Mouse (Mus musculus) heart, embryonic 11.5 days (tissue): ENCODE results near the gene Fbxo27. TPM values are rescaled to one million over a fixed set of nuclear protein-coding genes. Genes with fewer than 3 reads are reported as not detected.
"Not testable (repeated sequence)": the region's sequence is repeated elsewhere in the genome, so short reads cannot be mapped to it uniquely, and the experiment has no call there.

Source experiments
- ATAC-seq: fragments of 200-750 bp; cut with Nextera tagmentation; replicated peaks from 2 replicates; pipeline ENCODE4 v1.8.0; 2017; ENCODE audit warnings: moderate library complexity; ENCODE audit not compliant: insufficient number of reproducible peaks, low FRiP score, low TSS enrichment
- H3K27ac ChIP-seq: fragments of 300-500 bp; sonication (generic); 2 replicates; pipeline ENCODE4 v1.5.1; 2014; ENCODE audit warnings: mild to moderate bottlenecking, low read depth, low read length
- H3K27me3 ChIP-seq: fragments of 300-500 bp; sonication (generic); 2 replicates; pipeline ENCODE4 v1.6.1; 2014; ENCODE audit warnings: mild to moderate bottlenecking, low read length, mixed read lengths; ENCODE audit not compliant: control insufficient read depth, insufficient read depth
- H3K36me3 ChIP-seq: fragments of 300-500 bp; sonication (generic); 2 replicates; pipeline ENCODE4 v1.6.1; 2014; ENCODE audit warnings: mild to moderate bottlenecking, low read length, moderate library complexity, mixed read lengths; ENCODE audit not compliant: control insufficient read depth, insufficient read depth
- H3K4me1 ChIP-seq: fragments of 300-500 bp; sonication (generic); 2 replicates; pipeline ENCODE4 v1.6.1; 2014; ENCODE audit warnings: low read length; ENCODE audit not compliant: control insufficient read depth, insufficient read depth
- H3K4me2 ChIP-seq: fragments of 300-500 bp; sonication (generic); 2 replicates; pipeline ENCODE4 v1.6.1; 2014; ENCODE audit warnings: mild to moderate bottlenecking, moderate library complexity
- H3K4me3 ChIP-seq: fragments of 300-500 bp; sonication (generic); 2 replicates; pipeline ENCODE4 v1.5.1; 2014; ENCODE audit warnings: low read depth, low read length
- H3K9ac ChIP-seq: fragments of 300-500 bp; sonication (generic); 2 replicates; pipeline ENCODE4 v1.6.1; 2014; ENCODE audit warnings: mild to moderate bottlenecking, low read depth, low read length, moderate library complexity
- H3K9me3 ChIP-seq: fragments of 300-500 bp; sonication (generic); replicated peaks from 2 replicates; pipeline ENCODE4 v1.6.1; 2016; ENCODE audit warnings: low read length; ENCODE audit not compliant: control insufficient read depth
- WGBS: fragments of 180-500 bp; shearing (Covaris S2); extraction: QIAGEN DNeasy Blood & Tissue Kit; methylation state at CpG from one replicate; pipeline ENCODE4 v1.1.7; 2014; ENCODE audit not compliant: insufficient replicate concordance; 5-methylcytosine and 5-hydroxymethylcytosine counted together
- polyA plus RNA-seq: library from polyadenylated mRNA; unstranded; fragments of >200 nt; fragmentation: Nextera tagmentation; extraction: Ambion mirVana; gene quantifications from 2 replicates; pipeline ENCODE4 v1.2.1, GENCODE M21; 2014

The Fbxo27 gene
- polyA plus RNA-seq, 1 experiment from 2014 or later: 3.3 TPM

DNA sequence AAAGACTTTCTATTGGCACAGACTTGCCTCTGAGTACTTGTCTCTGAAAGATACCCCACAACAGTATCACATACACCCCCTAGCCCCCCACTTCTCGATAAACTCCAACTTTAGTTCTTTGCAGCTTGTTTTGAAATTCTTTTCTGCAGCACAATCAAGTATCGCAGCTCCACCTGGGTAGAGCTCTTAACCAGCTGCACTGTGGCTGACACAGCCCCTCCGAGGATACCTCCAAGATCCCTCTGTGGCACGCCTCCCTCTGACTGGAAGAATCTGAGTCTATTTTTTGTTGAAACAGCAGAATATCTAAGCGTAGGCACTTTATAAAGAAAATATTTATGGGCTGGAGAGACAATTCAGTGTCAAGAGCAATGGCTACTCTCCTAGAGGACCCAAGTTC lies 20.4 kb upstream of the Fbxo27 start:
- no peaks in the 10 kb centered on the region for H3K9me3 ChIP-seq
- no peaks in the 10 kb centered on the region for H3K27me3 ChIP-seq
- no peak overlapping the region for H3K4me3 ChIP-seq
- ATAC-seq: no peak
- no peak overlapping the region for H3K9ac ChIP-seq
- WGBS: 81% methylated on average over 5 of the region's 5 CpGs
- H3K4me2 ChIP-seq: no peak overlapping the region
- no peak overlapping the region for H3K27ac ChIP-seq
- H3K4me1 ChIP-seq: no peaks in the 10 kb centered on the region
- no peaks in the 10 kb centered on the region for H3K36me3 ChIP-seq

DNA sequence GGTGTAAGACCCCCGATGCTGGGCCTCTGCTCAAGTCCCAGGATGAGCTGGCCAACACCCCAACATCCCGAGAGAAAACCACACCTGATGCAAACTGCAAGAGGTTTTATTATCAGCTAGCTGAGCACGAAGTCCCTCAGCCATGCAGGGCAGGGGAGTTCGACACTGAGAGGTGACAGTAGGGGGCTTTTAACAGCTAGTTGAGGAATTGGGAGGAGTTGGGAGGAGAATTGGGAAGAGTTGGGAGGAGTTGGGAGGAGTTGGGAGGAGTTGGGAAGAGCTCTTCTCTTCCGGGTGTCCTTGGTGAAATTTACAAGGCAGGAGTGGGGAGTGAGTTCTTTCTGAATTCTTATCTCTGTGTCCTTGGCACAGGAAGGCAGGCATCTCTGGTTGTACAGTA lies 19.9 kb upstream of the Fbxo27 start:
- not testable (repeated sequence) for H3K4me1 ChIP-seq, H3K27me3 ChIP-seq, H3K4me2 ChIP-seq, H3K9me3 ChIP-seq, H3K9ac ChIP-seq, ATAC-seq, H3K36me3 ChIP-seq, H3K27ac ChIP-seq, H3K4me3 ChIP-seq
- WGBS: 54% methylated on average over 5 of the region's 5 CpGs

DNA sequence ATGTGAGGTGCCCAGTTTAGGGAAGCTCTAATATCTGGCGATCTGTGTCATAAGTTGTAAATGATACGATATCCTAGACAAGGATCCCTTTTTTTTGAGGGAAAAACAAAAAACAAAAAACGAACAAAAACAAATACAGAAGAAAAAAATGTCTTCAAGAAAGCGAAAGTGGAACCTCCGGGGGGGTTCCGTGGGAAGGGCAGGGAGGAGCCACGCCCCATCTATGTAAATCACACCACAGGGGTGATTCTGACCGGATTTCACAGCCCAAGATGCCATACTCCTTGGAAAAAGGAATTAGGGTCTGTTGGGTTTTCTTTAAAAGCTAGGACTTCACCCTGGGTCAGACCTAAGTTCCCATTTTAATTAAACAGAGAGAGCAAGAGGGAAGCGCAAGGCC lies 17.7 kb upstream of the Fbxo27 start:
- Histone ChIP-seq H3K27ac (no peak overlapping the region), H3K9me3 (no peaks in the 10 kb centered on the region), H3K27me3 (no peaks in the 10 kb centered on the region), H3K9ac (no peak overlapping the region), H3K4me3 (no peak overlapping the region), H3K4me2 (no peak overlapping the region), H3K4me1 (no peaks in the 10 kb centered on the region), H3K36me3 (no peaks in the 10 kb centered on the region)
- no peak for ATAC-seq
- 58% methylated on average over 9 of the region's 9 CpGs for WGBS

DNA sequence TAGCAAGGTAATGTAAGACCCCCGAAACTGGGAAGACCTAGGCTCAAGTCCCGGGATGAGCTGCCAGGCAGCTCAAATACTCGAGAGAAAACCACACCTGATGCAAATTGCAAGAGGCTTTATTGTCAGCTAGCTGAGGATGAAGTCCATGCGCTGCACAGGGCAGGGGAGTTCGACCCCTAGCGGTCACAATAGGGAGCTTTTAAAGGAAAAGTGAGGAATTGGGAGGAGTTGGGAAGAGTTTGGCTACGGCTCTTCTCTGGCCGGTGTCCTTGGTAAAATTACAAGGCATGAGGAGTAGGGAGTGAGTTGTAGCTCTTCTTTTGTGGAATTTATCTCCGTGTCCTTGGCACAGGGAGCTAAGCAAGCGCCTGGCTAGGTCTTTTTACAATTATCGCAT lies 16.9 kb upstream of the Fbxo27 start:
- no peak for ATAC-seq
- H3K9me3 ChIP-seq: no peaks in the 10 kb centered on the region
- no peak overlapping the region for H3K27ac ChIP-seq
- H3K4me3 ChIP-seq: no peak overlapping the region
- H3K4me2 ChIP-seq: no peak overlapping the region
- H3K9ac ChIP-seq: no peak overlapping the region
- no peaks in the 10 kb centered on the region for H3K36me3 ChIP-seq
- WGBS: 34% methylated on average over 11 of the region's 11 CpGs
- no peaks in the 10 kb centered on the region for H3K27me3 ChIP-seq
- no peaks in the 10 kb centered on the region for H3K4me1 ChIP-seq

DNA sequence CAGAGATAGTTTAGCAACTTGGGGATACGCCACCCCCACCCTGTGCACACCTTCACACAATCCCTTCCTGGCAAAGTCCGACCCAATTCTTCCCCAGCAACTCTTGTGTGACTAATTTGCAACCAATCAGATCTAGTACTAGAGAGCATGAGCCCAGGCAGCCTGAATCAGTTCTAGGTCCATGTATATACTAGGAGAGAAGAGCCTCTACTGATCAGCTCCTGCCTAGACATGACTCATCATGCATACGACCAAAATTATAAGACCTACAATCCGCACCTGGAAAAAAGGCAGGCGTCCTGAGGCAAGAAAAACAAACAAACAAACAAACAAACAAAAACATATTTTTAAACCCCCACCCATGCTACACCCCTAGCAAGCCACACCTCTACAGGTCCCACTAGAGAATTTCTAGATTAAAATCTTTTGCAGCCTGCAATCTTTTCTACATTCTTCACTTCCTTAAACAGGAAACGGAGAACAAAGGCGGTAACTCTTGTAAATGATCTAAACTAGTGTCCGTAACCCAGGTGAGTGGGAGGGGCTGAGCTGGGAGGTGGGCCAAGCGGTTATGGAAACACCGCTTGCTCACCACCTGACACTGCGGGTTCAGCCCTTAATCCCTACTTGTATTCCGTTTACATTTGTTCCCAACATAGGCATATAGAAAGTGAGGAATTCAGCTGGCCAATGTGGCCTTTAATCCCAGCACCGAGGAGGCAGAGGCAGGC lies 15.7 kb upstream of the Fbxo27 start:
- Histone ChIP-seq H3K9me3 (no peaks in the 10 kb centered on the region), H3K36me3 (no peaks in the 10 kb centered on the region), H3K4me3 (no peak overlapping the region), H3K4me2 (no peak overlapping the region), H3K9ac (no peak overlapping the region), H3K4me1 (no peaks in the 10 kb centered on the region), H3K27me3 (no peaks in the 10 kb centered on the region), H3K27ac (no peak overlapping the region)
- 75% methylated on average over 13 of the region's 13 CpGs for WGBS
- no peak for ATAC-seq

DNA sequence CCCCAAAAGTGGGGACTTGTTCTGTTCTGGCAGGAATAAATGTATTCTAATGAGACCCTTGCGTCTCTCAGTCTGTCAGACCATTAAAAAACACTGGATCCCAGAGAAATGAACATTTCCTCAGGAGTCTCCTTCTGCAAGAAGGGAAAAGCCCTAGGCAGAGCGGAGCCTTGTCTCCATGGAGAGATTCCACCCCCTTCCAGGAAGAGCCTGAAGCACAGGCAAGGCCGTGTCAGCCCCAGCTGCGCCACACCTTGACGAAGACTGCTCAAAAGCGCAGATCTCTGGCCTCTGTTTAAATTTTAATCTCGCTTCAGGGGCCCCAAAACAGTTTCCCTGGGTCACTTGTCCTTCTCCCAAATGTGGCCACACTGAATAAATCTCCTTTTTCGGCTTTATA lies 15.0 kb upstream of the Fbxo27 start:
- no peak overlapping the region for H3K4me2 ChIP-seq
- H3K9ac ChIP-seq: no peak overlapping the region
- no peaks in the 10 kb centered on the region for H3K36me3 ChIP-seq
- no peaks in the 10 kb centered on the region for H3K4me1 ChIP-seq
- H3K4me3 ChIP-seq: no peak overlapping the region
- no peaks in the 10 kb centered on the region for H3K9me3 ChIP-seq
- ATAC-seq: no peak
- H3K27me3 ChIP-seq: no peaks in the 10 kb centered on the region
- H3K27ac ChIP-seq: no peak overlapping the region
- 86% methylated on average over 8 of the region's 8 CpGs for WGBS

DNA sequence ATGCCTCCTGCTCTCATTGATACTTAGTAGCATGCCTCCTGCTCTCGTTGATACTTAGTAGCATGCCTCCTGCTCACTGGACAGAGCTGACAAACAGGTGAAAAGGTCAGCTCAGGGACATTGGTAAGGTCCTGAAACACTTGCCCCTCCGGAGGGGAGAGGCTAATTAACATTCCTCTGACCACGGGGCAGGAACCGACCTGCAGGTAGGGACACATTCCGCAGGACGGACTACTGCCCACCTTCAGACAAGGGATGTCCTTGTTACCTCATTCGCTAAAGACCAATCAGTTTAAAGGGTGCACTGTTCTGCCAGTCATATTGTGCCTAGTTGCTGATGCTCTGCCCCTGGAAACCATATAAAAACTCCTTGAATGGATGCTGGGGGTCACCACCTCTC lies 1.6 kb upstream of the Fbxo27 start:
- no peak overlapping the region for H3K4me3 ChIP-seq
- no peak for ATAC-seq
- 61% methylated on average over 7 of the region's 7 CpGs for WGBS

DNA sequence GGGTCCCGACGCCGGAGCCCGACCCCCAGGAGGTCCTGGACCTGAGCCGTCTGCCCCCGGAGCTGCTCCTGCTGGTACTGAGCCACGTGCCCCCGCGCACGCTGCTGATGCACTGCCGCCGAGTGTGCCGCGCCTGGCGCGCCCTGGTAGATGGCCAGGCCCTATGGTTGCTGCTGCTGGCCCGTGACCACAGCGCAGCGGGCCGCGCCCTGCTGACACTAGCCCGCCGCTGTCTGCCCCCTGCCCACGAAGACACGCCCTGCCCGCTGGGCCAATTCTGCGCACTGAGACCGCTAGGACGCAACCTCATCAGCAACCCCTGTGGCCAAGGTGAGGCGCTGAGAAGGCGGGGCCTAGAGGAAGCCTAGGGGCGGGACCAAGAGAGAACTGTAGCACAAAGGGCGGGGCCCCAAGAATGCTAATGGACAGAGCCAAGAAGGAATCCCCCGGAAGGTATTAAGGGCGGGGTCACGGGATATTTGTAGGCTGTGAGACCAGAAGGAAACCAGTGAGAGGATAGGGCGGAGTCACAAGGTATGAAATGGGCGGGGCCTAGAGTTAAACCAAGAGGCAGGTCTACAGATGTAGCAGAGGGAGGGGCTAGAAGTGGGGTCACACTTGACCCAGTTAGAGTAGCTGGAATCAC lies 795 bp downstream of the Fbxo27 start:
- Histone ChIP-seq H3K36me3 (no peaks in the 10 kb centered on the region), H3K9me3 (no peaks in the 10 kb centered on the region), H3K9ac (peak overlapping the region; percentile 1; the same call in 1 of the 2 replicates), H3K27me3 (peaks cover 12% of the 10 kb centered on the region), H3K4me1 (no peaks in the 10 kb centered on the region), H3K4me3 (peak overlapping the region; percentile 51), H3K4me2 (peak overlapping the region; percentile 84), H3K27ac (no peak overlapping the region)
- ATAC-seq: peak; percentile 69
- WGBS: under 1% methylated on average over 35 of the region's 38 CpGs

More for the DNA sequence above, 1.6 kb upstream of the Fbxo27 start:
- Histone ChIP-seq H3K4me2 (no peak overlapping the region), H3K36me3 (no peaks in the 10 kb centered on the region), H3K9ac (no peak overlapping the region), H3K27me3 (peaks cover 12% of the 10 kb centered on the region), H3K9me3 (no peaks in the 10 kb centered on the region), H3K4me1 (no peaks in the 10 kb centered on the region), H3K27ac (no peak overlapping the region)

DNA sequence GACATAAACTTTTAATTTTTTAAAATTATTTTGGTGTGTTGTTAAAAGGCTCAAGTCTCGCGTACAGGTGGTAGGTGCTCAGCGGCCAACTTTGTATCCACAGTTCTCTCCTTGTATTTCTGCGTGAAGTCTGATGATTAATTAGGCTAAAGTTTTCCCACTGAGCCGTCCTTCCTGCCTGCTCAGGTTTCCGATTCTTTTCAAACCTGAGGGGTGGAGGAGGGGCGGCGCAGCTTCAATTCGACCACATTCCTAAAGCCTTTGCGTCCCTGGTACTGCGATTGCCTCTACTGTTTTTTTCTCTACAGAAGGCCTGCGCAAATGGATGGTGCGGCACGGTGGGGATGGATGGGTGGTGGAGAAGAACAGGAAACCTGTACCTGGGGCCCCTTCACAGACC lies 1.8 kb downstream of the Fbxo27 start:
- 7% methylated on average over 14 of the region's 14 CpGs for WGBS
- H3K4me3 ChIP-seq: no peak overlapping the region
- H3K27ac ChIP-seq: no peak overlapping the region
- H3K9ac ChIP-seq: no peak overlapping the region
- no peaks in the 10 kb centered on the region for H3K36me3 ChIP-seq
- H3K4me1 ChIP-seq: no peaks in the 10 kb centered on the region
- H3K4me2 ChIP-seq: peak overlapping the region; percentile 84
- H3K9me3 ChIP-seq: no peaks in the 10 kb centered on the region
- no peak for ATAC-seq
- H3K27me3 ChIP-seq: peaks cover 12% of the 10 kb centered on the region
